Mouse (Mus musculus) intestine, postnatal 0 days (tissue): ENCODE measurements at regions not wholly inside any gene's neighbourhood (a gene's known extent, or its start where the extent isn't known, plus 50 kb on each side); places are given as distances from the start of the nearest gene placed in this dataset.

Experiments
- ATAC-seq: fragments of 200-750 bp; cut with Nextera tagmentation; 2 replicates; pipeline ENCODE4 v1.8.0; 2017; ENCODE audit warnings: mild to moderate bottlenecking, moderate TSS enrichment, moderate library complexity
- H3K27ac ChIP-seq: fragments of 300-500 bp; sonication (generic); 2 replicates; pipeline ENCODE4 v1.5.1; 2014; ENCODE audit warnings: mild to moderate bottlenecking, low read depth, low read length, moderate library complexity
- H3K27me3 ChIP-seq: fragments of 300-500 bp; sonication (generic); replicated peaks from 2 replicates; pipeline ENCODE4 v1.6.1; 2014; ENCODE audit warnings: low read length, mixed read lengths; ENCODE audit not compliant: control insufficient read depth, insufficient read depth
- H3K36me3 ChIP-seq: fragments of 300-500 bp; sonication (generic); 2 replicates; pipeline ENCODE4 v1.6.1; 2014; ENCODE audit warnings: mild to moderate bottlenecking, moderate library complexity; ENCODE audit not compliant: control insufficient read depth, insufficient read depth
- H3K4me1 ChIP-seq: fragments of 300-500 bp; sonication (generic); replicated peaks from 2 replicates; pipeline ENCODE4 v1.6.1; 2014; ENCODE audit warnings: antibody characterized with exemption, low read length, mixed read lengths; ENCODE audit not compliant: control insufficient read depth, insufficient read depth
- H3K4me2 ChIP-seq: fragments of 300-500 bp; sonication (generic); replicated peaks from 2 replicates; pipeline ENCODE4 v1.6.1; 2014; ENCODE audit warnings: low read depth, mild to moderate bottlenecking, moderate library complexity
- H3K4me3 ChIP-seq: fragments of 300-500 bp; sonication (generic); 2 replicates; pipeline ENCODE4 v1.5.1; 2014; ENCODE audit warnings: low read depth, low read length
- H3K9ac ChIP-seq: fragments of 300-500 bp; sonication (generic); 2 replicates; pipeline ENCODE4 v1.6.1; 2014; ENCODE audit warnings: mild to moderate bottlenecking, low read depth, low read length
- H3K9me3 ChIP-seq: fragments of 300-500 bp; sonication (generic); 2 replicates; pipeline ENCODE4 v1.6.1; 2016; ENCODE audit warnings: mixed run types; ENCODE audit not compliant: control insufficient read depth
- CTCF ChIP-seq: sonication (generic); IDR thresholded peaks from 2 replicates; pipeline ENCODE4 v1.5.1; 2016; ENCODE audit warnings: low read depth, mild to moderate bottlenecking, control low read depth, antibody characterized with exemption, moderate library complexity
- WGBS: fragments of 180-500 bp; shearing (Covaris S2); extraction: QIAGEN DNeasy Blood & Tissue Kit; methylation state at CpG from one replicate; pipeline ENCODE4 v1.1.7; 2014; 5-methylcytosine and 5-hydroxymethylcytosine counted together

GRCm38 (mm10) chr8:87046590-87046989 lies 161.5 kb upstream of the N4bp1 start:
- Histone ChIP-seq H3K4me2 (no peak overlapping the region), H3K9me3 (no peaks in the 10 kb centered on the region), H3K4me3 (no peak overlapping the region), H3K27me3 (no peaks in the 10 kb centered on the region), H3K9ac (no peak overlapping the region), H3K4me1 (no peaks in the 10 kb centered on the region), H3K36me3 (no peaks in the 10 kb centered on the region), H3K27ac (no peak overlapping the region)
- WGBS: 81% methylated on average over 4 of the region's 4 CpGs
- TF ChIP-seq CTCF: no peak
- no peak for ATAC-seq

GRCm38 (mm10) chr8:87043016-87043415 lies 158.0 kb upstream of the N4bp1 start:
- H3K36me3 ChIP-seq: no peaks in the 10 kb centered on the region
- H3K27ac ChIP-seq: no peak overlapping the region
- no peak overlapping the region for H3K4me3 ChIP-seq
- 70% methylated on average over 5 of the region's 5 CpGs for WGBS
- no peak overlapping the region for H3K4me2 ChIP-seq
- H3K9me3 ChIP-seq: no peaks in the 10 kb centered on the region
- ATAC-seq: no peak
- no peaks in the 10 kb centered on the region for H3K4me1 ChIP-seq
- peaks cover 5% of the 10 kb centered on the region; the same call in 1 of the 2 replicates for H3K27me3 ChIP-seq
- H3K9ac ChIP-seq: no peak overlapping the region
- TF ChIP-seq CTCF: no peak

GRCm38 (mm10) chr8:87037620-87038380 lies 152.7 kb upstream of the N4bp1 start:
- Histone ChIP-seq H3K4me2 (peak overlapping the region; percentile 64), H3K36me3 (no peaks in the 10 kb centered on the region), H3K27ac (no peak overlapping the region), H3K4me3 (peak overlapping the region; percentile 11), H3K9me3 (no peaks in the 10 kb centered on the region), H3K9ac (no peak overlapping the region), H3K27me3 (peaks cover 7% of the 10 kb centered on the region; the same call in 1 of the 2 replicates), H3K4me1 (no peaks in the 10 kb centered on the region)
- WGBS: 4% methylated on average over 48 of the region's 48 CpGs
- no peak for TF ChIP-seq CTCF
- no peak for ATAC-seq

GRCm38 (mm10) chr8:87035996-87036395 lies 150.9 kb upstream of the N4bp1 start:
- no peaks in the 10 kb centered on the region for H3K9me3 ChIP-seq
- ATAC-seq: no peak
- H3K4me3 ChIP-seq: no peak overlapping the region
- H3K27me3 ChIP-seq: peaks cover 7% of the 10 kb centered on the region; the same call in 1 of the 2 replicates
- no peaks in the 10 kb centered on the region for H3K36me3 ChIP-seq
- TF ChIP-seq CTCF: no peak
- no peaks in the 10 kb centered on the region for H3K4me1 ChIP-seq
- H3K4me2 ChIP-seq: no peak overlapping the region
- no peak overlapping the region for H3K27ac ChIP-seq
- H3K9ac ChIP-seq: no peak overlapping the region
- 87% methylated on average over 10 of the region's 10 CpGs for WGBS

GRCm38 (mm10) chr8:87028171-87028570 lies 143.1 kb upstream of the N4bp1 start:
- Histone ChIP-seq H3K36me3 (no peaks in the 10 kb centered on the region), H3K4me3 (no peak overlapping the region), H3K27me3 (no peaks in the 10 kb centered on the region), H3K27ac (no peak overlapping the region), H3K9me3 (no peaks in the 10 kb centered on the region), H3K9ac (no peak overlapping the region), H3K4me2 (no peak overlapping the region), H3K4me1 (no peaks in the 10 kb centered on the region)
- WGBS: 31% methylated on average over 1 of the region's 1 CpGs
- no peak for TF ChIP-seq CTCF
- no peak for ATAC-seq

- H3K27ac ChIP-seq: no peak overlapping the region
- no peaks in the 10 kb centered on the region for H3K36me3 ChIP-seq
- ATAC-seq: no peak
- H3K9me3 ChIP-seq: no peaks in the 10 kb centered on the region
- H3K27me3 ChIP-seq: no peaks in the 10 kb centered on the region
- 38% methylated on average over 1 of the region's 1 CpGs for WGBS
- no peaks in the 10 kb centered on the region for H3K4me1 ChIP-seq
- H3K9ac ChIP-seq: no peak overlapping the region
- no peak overlapping the region for H3K4me2 ChIP-seq
- no peak for TF ChIP-seq CTCF
- H3K4me3 ChIP-seq: no peak overlapping the region
Observed at GRCm38 (mm10) chr8:87025946-87026345, 140.9 kb upstream of the N4bp1 start.
